Mouse (Mus musculus): ENCODE data around the gene Hs6st2. TPM values are rescaled to one million over a fixed set of nuclear protein-coding genes. Genes with fewer than 3 reads are reported as not detected.

Gene Hs6st2
- polyA plus RNA-seq, 2 experiments: 19.3 to 27.0 TPM

- H3K4me2 ChIP-seq (replicated peaks; ENCODE audit: low read depth, low read length, severe bottlenecking): peak overlapping the region; percentile 77
- no peak overlapping the region for H3K27ac ChIP-seq (replicated peaks; ENCODE audit: low read depth, low read length)
- peak overlapping the region; percentile 54 for H3K4me3 ChIP-seq (replicated peaks; ENCODE audit: low read length)
- 0 out of 2 replicates have a peak, but pooled peaks cover 3% of the 10 kb centered on the region for H3K4me1 ChIP-seq (ENCODE audit: control insufficient read depth, insufficient read depth, low read length)
- ATAC-seq (ENCODE audit: low FRiP score, low read depth) (no peak), DNase-seq (ENCODE audit: low spot score) (no peak)
- 31% methylated on average over 41 of the region's 46 CpGs for WGBS
- peak overlapping the region; percentile 65 for H3K9ac ChIP-seq (ENCODE audit: low read depth, low read length, severe bottlenecking)
- no peaks in the 10 kb centered on the region for H3K36me3 ChIP-seq (ENCODE audit: control insufficient read depth, insufficient read depth, low read length)
- no peak for TF ChIP-seq POLR2A (IDR thresholded peaks at IDR 0.05; ENCODE audit: borderline replicate concordance, extremely low read depth, insufficient read depth, insufficient read length)
- H3K27me3 ChIP-seq (ENCODE audit: control insufficient read depth, insufficient read depth, low read length): 0 out of 2 replicates have a peak, but pooled peaks cover 8% of the 10 kb centered on the region
- H3K9me3 ChIP-seq (ENCODE audit: control insufficient read depth, low read length): no peaks in the 10 kb centered on the region
Measured at GRCm38 (mm10) chrX:51679601-51680427, 1.8 kb downstream of the Hs6st2 start.

GRCm38 (mm10) chrX:51658236-51658635 lies 23.4 kb downstream of the Hs6st2 start:
- ATAC-seq (ENCODE audit: low FRiP score, low read depth) (no peak), DNase-seq (ENCODE audit: low spot score) (no peak)
- no peak overlapping the region for H3K9ac ChIP-seq (ENCODE audit: low read depth, low read length, severe bottlenecking)
- H3K36me3 ChIP-seq (ENCODE audit: control insufficient read depth, insufficient read depth, low read length): no peaks in the 10 kb centered on the region
- no peaks in the 10 kb centered on the region for H3K4me1 ChIP-seq (ENCODE audit: control insufficient read depth, insufficient read depth, low read length)
- 38% methylated on average over 2 of the region's 2 CpGs for WGBS
- no peak overlapping the region for H3K4me3 ChIP-seq (replicated peaks; ENCODE audit: low read length)
- no peaks in the 10 kb centered on the region for H3K27me3 ChIP-seq (ENCODE audit: control insufficient read depth, insufficient read depth, low read length)
- H3K27ac ChIP-seq (replicated peaks; ENCODE audit: low read depth, low read length): no peak overlapping the region
- no peak overlapping the region for H3K4me2 ChIP-seq (replicated peaks; ENCODE audit: low read depth, low read length, severe bottlenecking)
- H3K9me3 ChIP-seq (ENCODE audit: control insufficient read depth, low read length): no peaks in the 10 kb centered on the region
- no peak for TF ChIP-seq POLR2A (IDR thresholded peaks at IDR 0.05; ENCODE audit: borderline replicate concordance, extremely low read depth, insufficient read depth, insufficient read length)

DNA sequence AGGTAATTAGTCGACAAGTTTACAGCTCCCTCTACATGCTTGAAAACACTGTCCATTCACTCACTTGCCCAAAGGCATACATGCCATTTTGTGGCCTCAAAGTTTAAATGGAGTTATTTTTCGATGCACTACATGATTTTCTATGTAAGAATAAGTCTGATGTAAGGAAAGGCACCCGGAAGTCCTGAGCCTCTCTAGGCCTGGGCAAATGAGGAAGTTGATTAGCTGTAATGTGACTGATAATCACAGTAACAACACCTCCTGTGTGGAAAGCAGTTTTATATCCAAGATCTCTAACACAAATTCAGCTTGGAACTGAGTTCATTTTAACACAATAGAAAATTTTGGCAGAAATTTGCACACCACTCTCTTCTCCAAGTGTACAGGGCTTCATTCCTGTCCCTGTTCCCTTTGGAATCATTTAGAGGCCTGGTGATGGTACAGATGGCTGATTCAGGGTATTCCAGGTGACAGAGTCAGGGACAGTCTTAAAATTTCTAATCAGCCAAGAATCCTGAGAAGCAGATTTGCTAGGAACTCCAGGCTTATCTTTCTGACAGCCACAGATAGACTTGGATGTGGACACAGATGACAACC lies 38.9 kb downstream of the Hs6st2 start:
- Histone ChIP-seq H3K27me3 (ENCODE audit: control insufficient read depth, insufficient read depth, low read length) (no peaks in the 10 kb centered on the region), H3K4me3 (replicated peaks; ENCODE audit: low read length) (no peak overlapping the region), H3K27ac (replicated peaks; ENCODE audit: low read depth, low read length) (no peak overlapping the region), H3K4me1 (ENCODE audit: control insufficient read depth, insufficient read depth, low read length) (no peaks in the 10 kb centered on the region), H3K4me2 (replicated peaks; ENCODE audit: low read depth, low read length, severe bottlenecking) (no peak overlapping the region), H3K36me3 (ENCODE audit: control insufficient read depth, insufficient read depth, low read length) (no peaks in the 10 kb centered on the region), H3K9me3 (ENCODE audit: control insufficient read depth, low read length) (no peaks in the 10 kb centered on the region), H3K9ac (ENCODE audit: low read depth, low read length, severe bottlenecking) (no peak overlapping the region)
- TF ChIP-seq POLR2A (IDR thresholded peaks at IDR 0.05; ENCODE audit: borderline replicate concordance, extremely low read depth, insufficient read depth, insufficient read length): no peak
- DNase-seq (ENCODE audit: low spot score) (no peak), ATAC-seq (ENCODE audit: low FRiP score, low read depth) (no peak)
- 81% methylated on average over 3 of the region's 3 CpGs for WGBS

- H3K4me3 ChIP-seq (replicated peaks; ENCODE audit: low read length): no peak overlapping the region
- H3K4me2 ChIP-seq (replicated peaks; ENCODE audit: low read depth, low read length, severe bottlenecking): no peak overlapping the region
- H3K9me3 ChIP-seq (ENCODE audit: control insufficient read depth, low read length): no peaks in the 10 kb centered on the region
- 48% methylated on average over 7 of the region's 7 CpGs for WGBS
- ATAC-seq (ENCODE audit: low FRiP score, low read depth): no peak
- no peak for DNase-seq (ENCODE audit: low spot score)
- no peaks in the 10 kb centered on the region for H3K4me1 ChIP-seq (ENCODE audit: control insufficient read depth, insufficient read depth, low read length)
- H3K36me3 ChIP-seq (ENCODE audit: control insufficient read depth, insufficient read depth, low read length): no peaks in the 10 kb centered on the region
- no peak overlapping the region for H3K9ac ChIP-seq (ENCODE audit: low read depth, low read length, severe bottlenecking)
- no peak overlapping the region for H3K27ac ChIP-seq (replicated peaks; ENCODE audit: low read depth, low read length)
- TF ChIP-seq POLR2A (IDR thresholded peaks at IDR 0.05; ENCODE audit: borderline replicate concordance, extremely low read depth, insufficient read depth, insufficient read length): no peak
- H3K27me3 ChIP-seq (ENCODE audit: control insufficient read depth, insufficient read depth, low read length): no peaks in the 10 kb centered on the region
Measured at GRCm38 (mm10) chrX:51635756-51636155, 45.9 kb downstream of the Hs6st2 start.

DNA sequence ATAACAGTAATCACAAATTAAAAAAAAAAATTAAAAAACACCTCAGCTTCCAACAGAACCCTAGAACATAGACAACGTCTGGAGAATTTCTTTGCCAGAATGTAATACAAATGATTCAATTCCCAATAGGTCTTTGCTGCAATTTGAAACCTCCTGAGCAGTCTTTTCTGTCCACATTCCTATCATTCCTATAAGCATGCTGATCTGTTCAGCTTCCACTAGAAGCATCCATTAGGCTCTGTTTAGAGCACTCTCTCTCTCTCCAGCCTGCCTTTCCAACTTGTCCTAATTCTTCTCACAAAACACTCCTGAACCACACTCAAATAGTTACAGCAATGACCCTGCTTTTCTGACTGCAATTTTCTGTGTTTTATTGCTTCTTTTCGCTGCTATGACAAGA lies 50.3 kb downstream of the Hs6st2 start:
- WGBS: 48% methylated on average over 2 of the region's 2 CpGs
- Histone ChIP-seq H3K4me1 (ENCODE audit: control insufficient read depth, insufficient read depth, low read length) (no peaks in the 10 kb centered on the region), H3K36me3 (ENCODE audit: control insufficient read depth, insufficient read depth, low read length) (no peaks in the 10 kb centered on the region), H3K9me3 (ENCODE audit: control insufficient read depth, low read length) (no peaks in the 10 kb centered on the region), H3K4me3 (replicated peaks; ENCODE audit: low read length) (no peak overlapping the region), H3K9ac (ENCODE audit: low read depth, low read length, severe bottlenecking) (no peak overlapping the region), H3K4me2 (replicated peaks; ENCODE audit: low read depth, low read length, severe bottlenecking) (no peak overlapping the region), H3K27me3 (ENCODE audit: control insufficient read depth, insufficient read depth, low read length) (no peaks in the 10 kb centered on the region), H3K27ac (replicated peaks; ENCODE audit: low read depth, low read length) (0 out of 2 replicates have a peak overlapping the region, but pooled peaks have one; percentile 19)
- ATAC-seq (ENCODE audit: low FRiP score, low read depth) (no peak), DNase-seq (ENCODE audit: low spot score) (peak; percentile 14)
- TF ChIP-seq POLR2A (IDR thresholded peaks at IDR 0.05; ENCODE audit: borderline replicate concordance, extremely low read depth, insufficient read depth, insufficient read length): no peak

Data from limb, embryonic 14.5 days (tissue).